Mouse (Mus musculus): ENCODE measurements at regions not wholly inside any gene's neighbourhood (a gene's known extent, or its start where the extent isn't known, plus 50 kb on each side); places are given as distances from the start of the nearest gene placed in this dataset.

DNA sequence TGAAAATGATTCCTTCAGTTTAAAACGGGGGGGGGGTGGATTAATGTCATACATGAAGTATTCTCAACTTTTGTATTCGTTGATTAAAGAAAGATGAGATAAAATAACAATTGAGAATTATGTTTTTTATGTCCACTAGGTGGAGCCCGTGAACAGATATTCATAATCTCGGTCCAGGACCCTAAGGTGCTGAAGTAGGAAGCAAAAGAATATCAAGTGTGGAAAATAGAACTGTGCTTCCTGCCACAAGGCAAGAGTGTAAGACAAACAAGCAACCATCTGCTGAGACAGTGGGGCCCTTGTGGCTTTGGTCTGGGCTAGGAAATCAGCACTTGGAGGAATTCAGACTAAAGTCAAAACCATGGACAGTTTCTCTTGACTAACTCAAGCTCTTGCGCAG is 50.9 kb upstream of the Kap start:
- DNase-seq (ENCODE audit: low spot score in 2 of 2), result peak in 1 of 2 experiments; percentile 42

GRCm38 (mm10) chr6:133934667-133935066 is 81.1 kb upstream of the Kap start:
- DNase-seq (ENCODE audit: low spot score in 2 of 2), result no peak

DNA sequence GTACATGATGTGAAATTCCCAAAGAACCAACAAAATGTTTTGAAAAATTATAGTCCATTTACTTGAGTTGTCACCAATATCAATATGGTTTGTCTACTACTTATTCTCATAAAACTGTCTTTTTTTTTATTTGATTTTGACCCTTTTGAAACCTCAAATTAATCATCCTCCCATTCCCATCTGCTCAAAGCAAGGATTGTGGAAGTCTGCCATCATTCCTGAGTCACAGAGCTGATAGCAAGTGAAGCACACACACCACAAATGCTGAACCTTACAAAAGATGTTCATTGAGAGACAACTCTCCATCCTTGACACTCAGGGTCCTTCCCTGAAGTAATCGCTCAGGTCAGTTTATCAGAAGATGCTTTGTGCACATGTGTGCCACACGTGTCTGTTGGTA is 82.1 kb upstream of the Kap start:
- peak in 1 of 2 experiments; percentile 40 for DNase-seq (ENCODE audit: low spot score in 2 of 2)

DNA sequence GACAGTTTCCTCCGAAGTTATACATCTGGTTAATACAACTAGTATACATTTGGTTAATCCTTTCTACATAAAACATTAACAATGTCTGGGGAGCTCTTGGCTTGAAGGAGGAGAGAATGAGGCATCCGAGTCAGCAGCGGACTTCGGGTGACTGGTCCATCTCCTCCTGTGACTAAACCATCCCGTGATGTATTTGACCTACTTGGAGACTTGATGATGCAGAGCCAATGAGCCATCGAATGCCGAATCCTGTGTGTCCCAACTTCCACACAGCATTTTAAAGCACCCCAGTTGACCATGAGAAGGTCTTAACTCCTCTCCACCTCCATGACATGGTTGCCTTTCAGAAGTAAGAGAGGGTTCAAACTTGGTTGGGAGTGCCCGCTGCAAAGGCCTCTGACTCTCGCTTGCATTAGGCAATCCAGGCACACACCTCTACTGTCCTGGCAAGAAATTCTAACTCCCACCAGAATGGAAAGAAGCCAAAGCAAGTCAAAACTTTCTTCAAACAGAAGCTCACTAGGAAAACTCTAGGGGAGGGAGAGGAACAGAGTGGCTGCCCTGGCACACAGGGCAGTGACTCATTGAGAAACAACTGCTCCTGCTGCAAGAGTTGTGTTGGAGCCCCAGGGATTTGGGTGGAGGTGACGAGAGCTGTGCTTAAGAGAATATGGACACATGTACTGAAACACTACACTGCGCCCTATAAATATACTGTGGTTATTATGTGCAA is 75.4 kb upstream of the Etv6 start:
- no peak for DNase-seq (ENCODE audit: low spot score in 2 of 2)

DNA sequence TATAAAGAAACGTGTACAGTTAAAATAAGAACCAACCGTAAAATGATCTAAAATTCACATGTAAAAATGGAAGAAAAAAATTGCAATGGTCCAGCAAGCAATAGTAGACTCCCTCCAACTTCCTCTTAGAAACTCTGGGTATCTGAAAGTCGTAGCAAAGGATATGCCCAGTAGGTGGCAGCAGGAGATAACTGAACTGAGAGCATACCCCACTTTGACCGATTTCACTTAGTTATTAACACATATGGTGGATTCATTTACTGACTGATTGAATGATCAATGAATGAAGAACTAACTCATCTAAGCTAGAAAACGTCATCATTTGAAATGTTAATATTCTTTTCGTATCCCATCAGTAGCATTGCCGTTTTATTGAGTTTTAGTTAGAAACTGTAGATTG is 74.8 kb upstream of the Etv6 start:
- peak; percentile 61 to 93 for DNase-seq (ENCODE audit: low spot score in 2 of 2)

- DNase-seq (ENCODE audit: low spot score in 2 of 2), result no peak
These were observed 72.9 kb upstream of the Etv6 start for GRCm38 (mm10) chr6:133962641-133963040.

GRCm38 (mm10) chr6:133963264-133963663 is 72.2 kb upstream of the Etv6 start:
- no peak for DNase-seq (ENCODE audit: low spot score in 2 of 2)

DNA sequence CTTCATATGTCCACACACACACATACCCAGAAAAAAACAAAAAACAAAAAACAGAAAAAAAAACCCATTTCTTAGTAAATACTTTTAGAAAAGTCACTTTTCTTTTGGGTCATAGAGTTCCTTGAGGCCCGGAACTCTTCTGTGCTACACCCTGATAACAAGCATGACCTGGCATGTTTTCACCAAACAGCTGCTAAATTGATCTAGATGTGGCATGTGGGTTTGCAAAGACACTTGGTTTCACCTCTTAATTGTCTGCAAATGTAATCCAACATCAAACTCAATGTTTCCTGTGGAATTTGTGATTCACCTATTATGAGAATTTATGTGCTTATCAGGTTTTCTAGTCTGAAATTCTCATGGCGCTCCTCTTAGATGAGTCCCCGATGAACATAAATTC is 68.2 kb upstream of the Etv6 start:
- no peak for DNase-seq (ENCODE audit: low spot score in 2 of 2)

DNA sequence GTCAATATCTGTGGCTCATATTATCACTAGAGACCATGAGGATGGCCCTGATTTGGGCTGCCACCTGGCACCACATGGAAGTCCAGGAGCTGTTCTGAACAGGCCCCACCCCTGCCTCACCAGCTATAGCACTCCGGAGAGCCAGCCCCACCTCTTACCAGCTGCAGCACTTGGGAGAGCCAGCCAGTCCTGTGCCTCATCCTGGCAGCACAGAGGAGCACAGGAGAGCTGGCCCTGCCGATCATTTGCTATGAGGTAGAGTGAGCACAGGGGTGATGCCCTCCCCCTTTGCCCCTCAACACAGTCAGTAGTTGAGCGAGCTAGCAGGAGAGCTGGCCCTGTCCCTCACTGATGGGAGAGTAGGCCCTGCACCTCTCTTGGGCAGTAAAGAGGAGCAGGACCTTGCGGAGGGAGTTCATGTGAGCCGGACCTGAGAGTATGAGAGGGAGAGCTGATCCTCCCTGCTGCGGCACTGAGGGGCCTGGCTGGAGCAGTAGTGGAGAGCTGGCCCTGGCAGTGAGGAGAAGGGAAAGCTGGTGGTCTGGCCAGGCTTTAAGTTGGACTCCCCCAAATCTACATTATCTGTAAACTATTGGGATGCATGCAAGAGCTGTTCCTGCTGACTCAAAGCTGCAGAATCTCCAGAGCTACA is 63.3 kb upstream of the Etv6 start:
- no peak for DNase-seq (ENCODE audit: low spot score in 2 of 2)

GRCm38 (mm10) chr6:133973205-133973838 is 62.2 kb upstream of the Etv6 start:
- no peak for DNase-seq (ENCODE audit: low spot score in 2 of 2)

GRCm38 (mm10) chr6:133975951-133976350 is 59.5 kb upstream of the Etv6 start:
- DNase-seq (ENCODE audit: low spot score in 2 of 2), result no peak

DNA sequence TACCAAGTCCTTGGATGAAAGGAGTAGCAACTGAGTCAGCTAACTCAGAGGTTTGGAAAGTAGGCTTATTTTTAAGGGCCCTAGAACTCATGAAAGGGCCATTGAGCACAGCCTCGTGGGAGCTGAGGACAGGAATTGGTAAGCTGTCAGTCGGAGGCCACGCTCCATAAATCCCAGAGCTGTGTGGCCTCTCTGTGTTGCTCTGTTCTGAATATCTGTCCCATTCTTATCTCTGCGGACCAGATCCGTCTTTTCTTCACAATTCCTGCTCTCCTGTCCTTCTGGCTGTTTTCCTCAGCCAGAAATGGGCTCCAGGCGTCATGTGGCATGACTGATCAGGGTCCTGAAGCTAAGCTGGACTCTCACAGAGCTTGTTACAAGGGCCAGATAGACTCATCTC is 58.6 kb upstream of the Etv6 start:
- DNase-seq (ENCODE audit: low spot score in 2 of 2), result no peak

GRCm38 (mm10) chr6:133983804-133984514 is 51.5 kb upstream of the Etv6 start:
- DNase-seq (ENCODE audit: low spot score in 2 of 2), result no peak

DNA sequence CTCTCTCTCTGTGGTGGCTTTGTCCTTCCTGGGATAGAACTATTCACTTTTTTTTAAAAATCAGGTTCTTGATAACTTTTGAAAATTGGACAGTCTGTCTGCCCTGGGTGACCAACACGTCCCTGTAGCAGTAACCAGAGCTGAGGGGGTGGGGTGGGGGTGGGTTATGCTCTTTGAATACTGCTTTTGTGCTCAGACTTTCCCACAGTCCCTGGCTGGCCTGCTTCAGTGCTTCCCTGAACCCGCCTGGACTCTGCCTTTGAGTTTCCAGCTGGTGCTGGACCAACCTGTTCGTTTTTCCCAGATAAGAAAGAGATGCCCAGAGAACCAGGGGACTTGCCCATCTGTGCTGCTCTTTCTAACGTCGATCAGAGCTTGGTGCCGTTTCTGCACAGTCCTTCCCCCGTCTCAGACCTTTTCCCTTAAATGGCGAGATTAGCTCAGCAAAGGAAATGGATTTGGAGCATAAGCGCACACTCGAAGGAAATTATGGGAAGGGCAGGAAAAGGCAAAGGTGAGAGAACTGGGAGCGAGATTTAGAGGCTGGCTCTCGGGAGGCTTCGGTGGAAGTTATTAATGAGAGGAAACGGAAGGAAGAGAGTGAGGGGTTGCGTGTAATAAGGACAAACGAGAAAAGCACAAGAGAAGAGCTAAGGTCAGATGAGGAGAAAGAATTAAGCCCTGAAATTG is 50.7 kb upstream of the Etv6 start:
- DNase-seq (ENCODE audit: low spot score in 2 of 2), result no peak

All from layer of hippocampus, adult 18-20 months (tissue).